Mouse (Mus musculus): Measurements from ENCODE around the gene 3110082J24Rik.

GRCm38 (mm10) chr5:30092701-30093100, 13.2 kb downstream of the 3110082J24Rik start:
- TF ChIP-seq CTCF (conservative IDR thresholded peaks at IDR 0.05; ENCODE audit: insufficient read depth, insufficient read length, low read depth, low read length) (no peak), POLR2A (IDR thresholded peaks at IDR 0.05; ENCODE audit: low read depth, low read length) (no peak)

All from kidney, adult 2 months (tissue).